Mouse (Mus musculus) thymus, postnatal 4 days (tissue): ENCODE results near the gene Ppm1m.

ENCODE experiments used
- DNase-seq: peaks from one replicate; pipeline ENCODE4 v3.0.0; 2021

Gene Ppm1m

DNA sequence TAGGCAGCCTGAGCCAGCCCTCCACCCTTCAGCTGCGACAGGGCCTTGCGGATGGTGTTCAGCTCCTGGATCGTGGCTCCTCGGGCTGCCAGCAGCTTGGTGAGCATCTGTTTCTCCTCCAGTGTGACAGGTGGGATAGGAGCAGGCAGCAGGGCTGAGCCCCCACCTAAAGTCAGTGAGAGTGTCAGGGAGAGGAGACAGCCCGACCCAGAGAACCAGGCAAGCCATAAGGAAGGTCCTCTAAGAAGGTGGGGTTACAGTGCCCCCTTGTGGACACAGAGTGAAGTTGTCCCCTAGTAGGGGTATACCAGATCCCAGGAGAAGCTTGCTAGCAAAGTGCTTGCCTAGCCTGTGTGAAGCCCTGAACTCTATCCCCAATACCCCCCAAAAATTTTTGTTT lies 43.1 kb downstream of the Ppm1m start:
- peak; percentile 70 for DNase-seq

DNA sequence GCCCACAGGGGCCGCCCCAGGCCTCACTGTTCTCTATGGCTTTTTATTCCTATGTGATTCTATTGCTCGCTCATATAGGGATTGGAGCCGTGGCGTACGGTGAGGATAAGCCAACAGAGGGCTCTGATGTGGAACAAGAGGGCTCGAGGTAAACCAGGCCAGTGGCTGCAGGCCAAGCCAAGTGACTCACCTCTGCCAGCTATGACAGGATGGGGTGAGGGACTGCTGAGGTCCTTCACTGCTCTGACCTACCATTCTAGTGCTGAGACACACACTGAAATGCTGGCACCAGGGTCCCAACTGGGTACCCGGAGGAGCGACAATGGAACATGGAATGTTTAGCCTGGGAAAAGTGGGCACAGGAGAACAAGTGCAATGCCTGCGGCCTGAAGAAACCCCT lies 45.4 kb downstream of the Ppm1m start:
- DNase-seq: no peak

DNA sequence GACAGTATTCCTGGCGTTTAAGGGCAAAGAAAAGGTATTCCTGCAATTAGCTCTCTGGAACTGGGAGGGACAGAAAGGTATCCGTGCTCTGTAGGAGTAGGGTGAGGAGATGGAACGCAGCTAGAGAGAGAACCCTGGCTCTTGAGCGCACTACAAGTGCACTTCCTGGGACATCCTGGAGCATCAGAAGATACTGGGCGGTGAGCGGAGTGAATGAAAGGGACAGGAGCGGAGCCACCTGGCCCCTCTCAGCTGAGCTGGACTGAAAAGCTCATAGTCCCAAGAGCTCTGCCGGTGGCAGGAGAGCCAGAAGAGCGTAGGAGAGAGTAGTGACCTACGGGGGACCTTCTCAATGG lies 50.2 kb downstream of the Ppm1m start:
- no peak for DNase-seq

DNA sequence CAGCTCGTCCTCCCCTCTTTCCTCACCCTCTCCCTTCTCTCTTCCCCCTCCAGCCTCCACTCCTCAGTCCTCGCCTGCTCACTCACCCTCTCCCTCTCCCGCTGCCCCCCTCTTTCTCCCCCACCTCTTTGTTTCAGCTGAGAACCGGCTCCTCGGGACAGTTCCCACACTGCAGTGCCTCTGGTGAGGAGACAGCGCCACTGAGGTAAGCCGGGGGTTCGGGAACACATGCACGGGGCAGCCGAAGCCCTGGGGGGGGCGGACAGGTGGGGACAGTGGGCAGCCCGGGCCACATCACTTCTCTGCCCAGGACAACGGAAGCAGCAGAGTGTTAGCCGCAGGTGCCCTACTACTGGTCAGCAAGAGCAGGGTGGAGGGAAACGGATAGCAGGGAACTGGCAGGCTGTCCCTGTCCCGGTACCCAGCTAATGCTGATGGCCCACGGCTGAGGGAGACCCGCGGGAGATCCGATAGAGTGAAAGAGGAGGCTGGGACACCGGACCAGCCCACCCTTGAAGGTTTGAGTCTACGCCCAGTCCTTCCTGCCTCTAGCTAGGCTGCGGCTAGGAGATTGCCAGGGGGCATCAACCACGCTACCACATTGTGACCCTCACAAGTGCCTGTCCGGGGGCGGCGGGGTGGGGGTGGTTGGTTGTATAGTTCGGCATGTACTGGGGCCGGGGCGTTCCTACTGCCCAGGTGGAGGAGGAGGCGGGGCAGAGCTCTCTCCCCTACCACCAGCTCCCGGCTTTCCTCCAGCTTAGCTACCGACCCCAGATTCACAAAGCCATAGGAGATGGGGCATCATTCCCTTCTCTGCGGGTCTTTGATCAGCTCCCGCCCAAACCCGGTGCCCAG lies 50.8 kb downstream of the Ppm1m start:
- no peak for DNase-seq

DNA sequence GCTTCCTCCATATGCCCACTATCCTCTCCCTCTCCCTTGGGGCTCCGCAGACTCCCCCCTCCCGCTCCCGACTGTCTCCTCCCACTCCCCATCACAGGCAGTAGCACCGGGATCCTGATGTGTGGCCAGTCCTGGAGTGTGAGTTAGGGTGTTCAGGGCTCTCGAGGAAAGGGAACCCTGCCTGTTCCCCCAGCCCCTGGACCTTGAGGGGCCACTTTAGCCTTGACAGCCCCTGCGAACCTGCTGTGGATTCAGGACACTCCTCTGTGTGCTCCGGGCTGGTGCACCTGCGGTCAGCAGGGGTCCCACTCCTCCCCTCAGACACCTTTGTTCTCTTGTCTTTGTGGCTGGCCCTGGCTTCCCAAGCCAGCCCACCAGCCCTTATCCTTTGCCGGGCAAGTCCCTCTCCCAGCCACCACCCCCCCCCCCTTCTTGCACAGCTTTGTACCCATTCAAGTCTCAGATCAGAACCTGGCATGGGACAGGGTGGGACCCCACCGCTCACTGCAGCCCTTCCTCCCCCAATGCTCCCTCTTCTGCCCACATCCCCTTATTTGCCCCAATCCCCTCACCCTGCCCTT lies 51.6 kb downstream of the Ppm1m start:
- no peak for DNase-seq

DNA sequence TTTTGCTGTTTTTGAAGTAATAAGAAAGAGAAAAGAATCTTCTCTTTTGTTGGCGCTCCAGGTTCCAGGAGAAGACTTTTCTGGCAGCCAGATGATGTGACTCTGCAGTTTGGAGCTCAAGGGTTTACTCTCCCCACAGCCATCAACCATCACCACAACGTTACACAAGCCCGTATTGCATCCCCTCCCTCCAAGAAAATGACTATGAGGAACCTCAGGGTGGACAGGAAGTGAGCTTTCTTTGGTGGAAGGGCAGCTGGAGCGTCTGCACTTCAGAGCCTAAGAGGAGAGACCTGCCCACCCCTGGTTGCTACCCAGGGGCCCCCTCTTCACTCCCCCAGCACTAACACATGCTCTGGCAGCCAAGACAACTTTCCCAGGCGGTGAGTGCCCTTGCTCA lies 52.3 kb downstream of the Ppm1m start:
- no peak for DNase-seq

DNA sequence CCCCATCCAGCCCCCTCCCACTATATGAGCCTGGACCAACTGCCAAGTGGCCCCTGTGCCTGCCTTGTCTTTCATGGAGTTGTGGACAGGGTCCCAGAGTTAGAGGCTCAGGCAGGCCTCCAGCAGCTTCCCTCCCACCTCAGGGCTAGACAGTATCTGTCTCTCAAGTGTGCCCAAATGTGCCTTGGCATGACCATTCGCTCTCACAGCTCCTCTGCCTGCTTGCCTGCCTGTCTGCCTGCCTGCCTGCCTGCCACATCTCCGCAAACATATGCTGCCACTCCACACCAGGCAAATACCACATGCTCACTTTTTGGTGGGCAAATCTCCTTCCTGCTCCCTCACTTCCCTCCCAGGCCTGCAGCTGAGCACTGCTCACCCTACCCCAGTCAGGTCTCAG lies 54.0 kb downstream of the Ppm1m start:
- DNase-seq: no peak
